Mouse (Mus musculus) frontal cortex, adult 2 months (tissue): Measurements from ENCODE around the gene Arhgap10. TPM values are rescaled to one million over a fixed set of nuclear protein-coding genes. Genes with fewer than 3 reads are reported as not detected.

ENCODE experiments used
- DNase-seq, 2 experiments: peaks; one replicate each; pipeline ENCODE4 v3.0.0; 2022; ENCODE audit warnings: low spot score in 1 of 2; ENCODE audit errors: extremely low spot score in 1 of 2
- polyA plus RNA-seq: library from polyadenylated mRNA; depleted of rRNA; stranded (reverse); fragments of >200 nt; gene quantifications from 2 replicates; pipeline ENCODE4 v1.2.3, GENCODE M21; 2012

The Arhgap10 gene
- polyA plus RNA-seq, 1 experiment = 17.4 TPM

- no peak for DNase-seq
Measured at GRCm38 (mm10) chr8:77317771-77318170, 200.0 kb downstream of the Arhgap10 start.

DNA sequence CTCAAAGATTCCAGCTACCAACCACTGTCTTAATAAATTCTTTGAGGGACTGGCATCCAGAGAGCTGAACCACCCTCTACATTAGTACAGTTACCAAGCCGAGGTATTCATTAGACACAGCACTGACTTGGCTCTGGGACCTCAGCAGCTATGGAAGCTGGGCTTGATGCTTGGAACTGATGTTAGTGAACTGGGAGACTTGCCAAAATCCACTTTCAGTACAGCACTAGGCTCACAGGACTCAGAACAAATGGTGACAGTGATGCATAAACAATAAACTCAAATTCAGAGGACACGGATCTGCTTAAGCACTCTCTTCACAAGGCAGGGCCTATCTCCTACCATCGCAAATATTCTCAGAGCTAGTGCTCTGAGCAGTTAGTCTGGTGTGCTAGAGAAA, 204.8 kb downstream of the Arhgap10 start:
- DNase-seq = no peak

GRCm38 (mm10) chr8:77311762-77312161, 206.0 kb downstream of the Arhgap10 start:
- peak in 1 of 2 experiments; percentile 34 for DNase-seq

GRCm38 (mm10) chr8:77310541-77310940, 207.2 kb downstream of the Arhgap10 start:
- no peak for DNase-seq

DNA sequence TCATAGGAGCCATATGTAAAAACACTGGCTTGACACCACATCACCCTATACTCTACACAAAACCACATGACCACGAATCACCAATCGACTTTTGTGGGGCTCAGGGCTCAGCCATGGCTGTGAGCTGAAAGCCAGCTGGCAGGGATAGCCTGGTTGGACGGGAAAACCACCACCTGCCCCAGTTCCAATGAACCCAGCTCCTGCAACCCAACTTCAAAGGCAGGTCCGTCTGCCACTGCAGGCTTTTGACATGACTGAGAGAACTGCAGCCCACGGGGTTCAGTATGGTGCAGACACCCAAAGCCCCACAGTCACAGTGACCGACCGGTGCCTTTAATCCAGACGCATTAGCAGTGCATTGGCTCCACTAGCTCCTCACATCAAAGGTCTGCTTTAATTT, 207.7 kb downstream of the Arhgap10 start:
- DNase-seq = no peak

GRCm38 (mm10) chr8:77294599-77294998, 223.2 kb downstream of the Arhgap10 start:
- peak; percentile 33 to 61 for DNase-seq

DNA sequence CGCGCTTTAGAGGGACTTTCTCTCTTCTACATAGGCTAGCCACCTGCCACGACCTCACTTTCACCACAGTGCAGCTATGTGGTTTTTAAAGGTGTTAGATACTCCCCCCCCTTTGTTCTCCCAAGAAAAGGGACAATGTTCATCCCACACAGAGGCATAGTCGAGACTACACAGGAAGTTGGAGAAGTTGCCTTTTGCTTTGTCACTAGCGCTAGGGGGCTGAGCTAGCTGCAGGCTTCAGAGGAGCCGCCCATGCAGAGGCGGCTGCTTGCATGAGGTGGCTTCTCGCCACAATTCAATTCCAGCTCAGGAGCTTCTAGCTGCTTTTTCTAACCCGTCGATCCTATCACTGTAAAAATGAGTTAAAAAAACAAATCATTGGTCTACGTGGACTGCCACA, 225.1 kb downstream of the Arhgap10 start:
- peak in 1 of 2 experiments; percentile 68 for DNase-seq

- DNase-seq = no peak
Measured at GRCm38 (mm10) chr8:77292120-77292519, 225.6 kb downstream of the Arhgap10 start.

DNA sequence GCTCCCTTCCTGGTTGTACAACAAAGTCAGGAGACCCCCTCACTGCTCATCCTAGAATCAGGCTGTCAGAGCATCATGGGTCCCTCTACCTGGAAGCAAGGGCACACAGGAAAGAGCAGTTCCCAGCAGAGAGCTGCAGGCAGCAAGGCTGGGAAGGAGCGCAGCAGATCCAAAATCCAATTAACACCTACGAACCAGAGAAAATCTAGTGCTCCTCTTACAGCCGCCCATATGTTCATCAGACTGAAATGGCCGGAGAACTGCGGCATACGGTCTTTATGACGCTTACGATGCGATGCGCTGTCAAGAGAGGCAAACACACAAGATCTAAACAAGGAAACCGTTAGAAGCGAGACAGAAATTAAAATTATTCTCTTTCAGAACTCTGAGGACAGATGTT, 229.3 kb downstream of the Arhgap10 start:
- DNase-seq = no peak

GRCm38 (mm10) chr8:77288065-77288464, 229.7 kb downstream of the Arhgap10 start:
- no peak for DNase-seq

GRCm38 (mm10) chr8:77284473-77284872, 233.3 kb downstream of the Arhgap10 start:
- DNase-seq = no peak

DNA sequence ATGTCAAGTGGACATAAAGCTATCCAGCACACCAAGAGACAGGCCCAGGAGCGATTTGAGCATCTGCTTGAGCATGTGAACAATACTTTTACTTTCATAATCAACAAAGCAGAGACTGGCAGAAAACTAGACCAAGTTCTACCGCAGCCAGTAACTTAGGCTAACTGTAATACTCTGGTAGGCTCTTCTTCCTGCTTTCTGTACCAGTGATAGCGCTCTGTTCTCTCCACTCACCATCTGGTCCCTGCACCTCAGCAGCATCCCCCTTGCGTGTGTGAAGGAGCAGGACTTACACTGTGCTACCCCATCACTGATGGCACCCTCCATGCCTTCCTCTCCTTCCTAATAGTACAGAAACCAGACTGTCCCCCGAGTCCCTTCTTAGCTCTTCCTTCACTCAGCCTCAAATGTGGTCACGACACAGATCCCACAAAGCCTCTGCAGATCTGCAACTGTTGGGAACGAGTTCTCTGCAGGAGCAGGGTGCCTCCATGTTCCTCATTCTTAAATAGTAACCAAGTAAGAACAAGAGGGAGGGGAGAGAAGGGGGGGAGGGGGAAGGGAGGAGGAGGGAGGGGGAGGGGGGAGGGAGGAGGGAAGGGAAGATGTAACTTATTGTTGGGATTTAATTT, 235.0 kb downstream of the Arhgap10 start:
- DNase-seq = no peak

GRCm38 (mm10) chr8:77279977-77280376, 237.8 kb downstream of the Arhgap10 start:
- no peak for DNase-seq

DNA sequence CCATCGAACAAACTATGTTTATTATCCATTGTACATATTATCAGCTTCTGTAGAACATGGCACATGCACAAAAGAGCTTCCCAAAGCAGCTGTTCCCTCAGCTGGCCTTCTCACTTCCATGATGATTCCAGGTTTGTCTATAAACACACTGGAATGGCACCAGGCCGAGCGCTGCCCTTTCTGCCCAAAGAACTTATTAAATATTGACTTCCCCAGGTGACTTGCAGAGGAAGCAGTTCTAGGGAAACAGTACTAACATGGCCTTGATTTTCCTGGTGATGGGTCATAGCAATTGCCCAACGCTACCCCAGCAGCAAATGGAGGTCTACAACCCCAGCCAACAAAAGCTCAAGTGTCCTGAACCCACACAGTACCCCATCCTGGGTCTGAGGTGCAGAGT, 239.5 kb downstream of the Arhgap10 start:
- DNase-seq = no peak

DNA sequence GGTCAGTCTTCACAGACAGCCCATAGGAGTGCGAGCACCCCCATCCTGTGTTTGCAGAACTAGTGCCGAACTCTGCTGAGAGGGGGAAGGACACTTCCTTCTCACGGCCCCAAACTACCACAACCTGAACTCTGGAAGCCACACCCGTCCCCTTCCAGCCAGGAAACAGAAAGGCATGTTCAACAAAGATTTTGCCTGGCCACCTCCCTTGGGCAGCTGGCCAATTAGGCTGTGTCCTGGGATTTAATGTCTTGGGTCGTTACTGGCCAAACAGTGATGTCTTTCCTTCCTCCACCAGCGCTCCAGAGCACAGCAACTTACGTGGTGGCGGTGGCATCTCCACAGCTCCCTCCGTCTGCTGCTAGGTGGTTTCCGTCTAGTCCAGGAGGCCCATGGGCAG, 240.9 kb downstream of the Arhgap10 start:
- no peak for DNase-seq

- no peak for DNase-seq
Measured at GRCm38 (mm10) chr8:77275571-77275970, 242.2 kb downstream of the Arhgap10 start.

- DNase-seq = no peak
Measured at GRCm38 (mm10) chr8:77272136-77272535, 245.6 kb downstream of the Arhgap10 start.

DNA sequence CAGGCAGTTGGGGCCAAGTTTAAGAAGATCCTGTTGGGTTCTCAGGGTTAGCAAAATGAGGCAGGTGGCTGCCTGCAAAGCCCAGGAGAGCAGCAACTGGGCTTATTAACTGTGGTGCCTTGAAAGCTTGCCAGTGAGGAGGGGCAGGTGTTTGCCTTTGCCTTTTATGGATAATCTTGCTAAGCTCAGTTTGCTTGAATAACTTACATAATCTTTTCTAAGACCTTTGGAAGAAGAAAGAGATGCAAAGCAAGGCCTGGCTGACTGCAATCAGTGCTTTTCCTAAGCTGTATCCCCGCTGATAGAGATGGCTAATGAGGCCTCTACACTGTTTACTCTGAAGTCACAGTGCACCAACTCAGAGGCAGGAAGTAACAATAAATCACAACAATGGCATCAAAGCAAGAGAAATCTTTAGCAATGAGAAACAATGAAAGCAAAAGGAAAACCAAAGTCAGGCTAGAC, 249.8 kb downstream of the Arhgap10 start:
- DNase-seq = no peak

GRCm38 (mm10) chr8:77262216-77263009, 255.3 kb downstream of the Arhgap10 start:
- DNase-seq = peak in 1 of 2 experiments; percentile 55

- DNase-seq = no peak
Measured at GRCm38 (mm10) chr8:77261215-77261614, 256.5 kb downstream of the Arhgap10 start.

- DNase-seq = no peak
Measured at GRCm38 (mm10) chr8:77257085-77257451, 260.7 kb downstream of the Arhgap10 start.
